Mouse (Mus musculus): ENCODE results near the gene Prkag1. TPM values are rescaled to one million over a fixed set of nuclear protein-coding genes. Genes with fewer than 3 reads are reported as not detected.

The Prkag1 gene
- polyA plus RNA-seq, 1 experiment from 2014 or later: 56.2 TPM

DNA sequence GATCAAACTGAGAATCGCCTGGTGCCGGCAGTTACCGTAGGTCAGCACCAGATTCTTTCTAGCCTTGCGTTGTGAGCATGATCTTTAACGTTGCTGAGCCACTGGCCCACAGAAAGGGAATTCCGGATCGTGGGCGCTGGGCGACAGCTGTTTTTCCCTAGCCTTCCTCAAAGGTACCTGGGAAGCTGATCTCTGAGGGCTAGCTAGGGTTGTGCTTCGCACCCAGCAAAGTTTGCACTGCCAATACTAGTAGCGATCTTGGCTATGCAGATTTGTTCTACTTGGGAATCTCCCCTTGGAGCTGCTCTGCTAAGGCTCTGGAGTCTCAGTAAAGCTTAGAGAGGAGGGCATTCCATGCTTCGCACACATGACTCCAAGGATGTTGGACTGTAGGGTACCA is 40.1 kb downstream of the Prkag1 start:
- Histone ChIP-seq H3K4me3 (ENCODE audit: low read depth, low read length) (peak overlapping the region; percentile 30), H3K9ac (ENCODE audit: low read length) (no peak overlapping the region; the same call in 1 of the 2 replicates), H3K9me3 (ENCODE audit: control insufficient read depth, low read length) (no peaks in the 10 kb centered on the region), H3K4me1 (replicated peaks; ENCODE audit: control insufficient read depth, insufficient read depth) (no peaks in the 10 kb centered on the region), H3K4me2 (replicated peaks; ENCODE audit: low read depth) (peak overlapping the region; percentile 45), H3K36me3 (ENCODE audit: control insufficient read depth, insufficient read depth, low read length) (no peaks in the 10 kb centered on the region), H3K27me3 (ENCODE audit: control insufficient read depth, insufficient read depth, low read length) (peaks cover 35% of the 10 kb centered on the region), H3K27ac (replicated peaks) (no peak overlapping the region)
- ATAC-seq (ENCODE audit: low FRiP score, low TSS enrichment) (no peak), DNase-seq (ENCODE audit: low spot score) (no peak)
- 2% methylated on average over 12 of the region's 12 CpGs for WGBS
- TF ChIP-seq EP300 (optimal IDR thresholded peaks at IDR 0.05) (no peak), CTCF (IDR thresholded peaks at IDR 0.05; ENCODE audit: low read depth) (no peak)

DNA sequence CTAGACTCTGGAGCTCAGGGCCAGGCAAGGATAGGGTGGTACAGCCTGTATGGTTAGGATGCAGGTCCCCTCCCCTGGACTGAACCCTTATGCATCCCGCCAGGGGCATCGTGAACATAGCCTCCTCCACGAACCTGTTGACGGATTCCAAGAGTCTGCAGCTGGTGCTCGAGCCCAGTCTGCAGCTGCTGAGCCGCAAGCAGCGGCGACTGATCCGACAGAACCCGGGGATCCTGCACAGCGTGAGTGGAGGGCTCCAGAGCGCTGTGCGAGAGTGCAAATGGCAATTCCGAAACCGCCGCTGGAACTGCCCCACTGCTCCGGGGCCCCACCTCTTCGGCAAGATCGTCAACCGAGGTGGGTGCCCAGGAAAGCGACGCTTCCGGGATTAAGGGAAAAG is 40.6 kb downstream of the Prkag1 start:
- WGBS: under 1% methylated on average over 23 of the region's 23 CpGs
- peak overlapping the region; percentile 30 for H3K4me3 ChIP-seq (ENCODE audit: low read depth, low read length)
- H3K9me3 ChIP-seq (ENCODE audit: control insufficient read depth, low read length): no peaks in the 10 kb centered on the region
- H3K36me3 ChIP-seq (ENCODE audit: control insufficient read depth, insufficient read depth, low read length): no peaks in the 10 kb centered on the region
- H3K9ac ChIP-seq (ENCODE audit: low read length): no peak overlapping the region; the same call in 1 of the 2 replicates
- no peak for TF ChIP-seq EP300 (optimal IDR thresholded peaks at IDR 0.05)
- no peak for TF ChIP-seq CTCF (IDR thresholded peaks at IDR 0.05; ENCODE audit: low read depth)
- H3K4me2 ChIP-seq (replicated peaks; ENCODE audit: low read depth): peak overlapping the region; percentile 45
- no peaks in the 10 kb centered on the region for H3K4me1 ChIP-seq (replicated peaks; ENCODE audit: control insufficient read depth, insufficient read depth)
- H3K27me3 ChIP-seq (ENCODE audit: control insufficient read depth, insufficient read depth, low read length): peaks cover 32% of the 10 kb centered on the region
- no peak overlapping the region for H3K27ac ChIP-seq (replicated peaks)
- ATAC-seq (ENCODE audit: low FRiP score, low TSS enrichment) (no peak), DNase-seq (ENCODE audit: low spot score) (no peak)

DNA sequence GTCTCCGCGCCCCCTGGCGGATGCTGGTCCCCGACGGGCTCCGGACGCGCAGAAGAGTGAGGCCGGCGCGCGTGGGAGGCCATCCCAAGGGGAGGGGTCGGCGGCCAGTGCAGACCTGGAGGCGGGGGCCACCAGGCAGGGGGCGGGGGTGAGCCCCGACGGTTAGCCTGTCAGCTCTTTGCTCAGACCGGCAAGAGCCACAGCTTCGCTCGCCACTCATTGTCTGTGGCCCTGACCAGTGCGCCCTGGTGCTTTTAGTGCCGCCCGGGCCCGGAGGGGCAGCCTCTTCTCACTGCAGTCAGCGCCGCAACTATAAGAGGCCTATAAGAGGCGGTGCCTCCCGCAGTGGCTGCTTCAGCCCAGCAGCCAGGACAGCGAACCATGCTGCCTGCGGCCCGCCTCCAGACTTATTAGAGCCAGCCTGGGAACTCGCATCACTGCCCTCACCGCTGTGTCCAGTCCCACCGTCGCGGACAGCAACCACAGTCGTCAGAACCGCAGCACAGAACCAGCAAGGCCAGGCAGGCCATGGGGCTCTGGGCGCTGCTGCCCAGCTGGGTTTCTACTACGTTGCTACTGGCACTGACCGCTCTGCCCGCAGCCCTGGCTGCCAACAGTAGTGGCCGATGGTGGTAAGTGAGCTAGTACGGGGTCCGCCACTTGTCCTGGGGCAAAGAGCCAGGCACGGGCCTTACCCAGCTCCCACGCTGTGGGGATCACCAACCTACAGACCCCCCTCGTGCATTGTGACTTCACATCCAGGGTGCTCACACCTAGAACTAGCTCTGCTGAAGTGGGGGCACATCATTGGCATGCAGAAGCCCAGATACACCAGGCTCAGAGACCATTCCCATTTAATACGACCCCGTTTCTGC is 41.4 kb downstream of the Prkag1 start, which contains the start of gene Wnt1:
Wnt1 (plus strand) TSS at position 197 of the 875 bp plus-strand sequence.
- peak; percentile 68 for DNase-seq (ENCODE audit: low spot score)
- Histone ChIP-seq H3K4me2 (replicated peaks; ENCODE audit: low read depth) (peak within 1 kb of the TSS; percentile 45), H3K27me3 (ENCODE audit: control insufficient read depth, insufficient read depth, low read length) (peaks cover 32% of the 10 kb centered on the region), H3K9me3 (ENCODE audit: control insufficient read depth, low read length) (no peaks in the 10 kb centered on the region), H3K27ac (replicated peaks) (no peak within 1 kb of the TSS), H3K4me1 (replicated peaks; ENCODE audit: control insufficient read depth, insufficient read depth) (no peaks in the 10 kb centered on the region), H3K36me3 (ENCODE audit: control insufficient read depth, insufficient read depth, low read length) (no peaks in the 10 kb centered on the region), H3K4me3 (ENCODE audit: low read depth, low read length) (peak within 1 kb of the TSS; percentile 30), H3K9ac (ENCODE audit: low read length) (no peak within 1 kb of the TSS; the same call in 1 of the 2 replicates)
- peak; percentile 16; the same call in 1 of the 2 replicates for ATAC-seq (ENCODE audit: low FRiP score, low TSS enrichment)
- WGBS: 4% methylated on average over 47 of the region's 51 CpGs
- peak; percentile 76 for TF ChIP-seq CTCF (IDR thresholded peaks at IDR 0.05; ENCODE audit: low read depth)
- TF ChIP-seq EP300 (optimal IDR thresholded peaks at IDR 0.05): no peak

DNA sequence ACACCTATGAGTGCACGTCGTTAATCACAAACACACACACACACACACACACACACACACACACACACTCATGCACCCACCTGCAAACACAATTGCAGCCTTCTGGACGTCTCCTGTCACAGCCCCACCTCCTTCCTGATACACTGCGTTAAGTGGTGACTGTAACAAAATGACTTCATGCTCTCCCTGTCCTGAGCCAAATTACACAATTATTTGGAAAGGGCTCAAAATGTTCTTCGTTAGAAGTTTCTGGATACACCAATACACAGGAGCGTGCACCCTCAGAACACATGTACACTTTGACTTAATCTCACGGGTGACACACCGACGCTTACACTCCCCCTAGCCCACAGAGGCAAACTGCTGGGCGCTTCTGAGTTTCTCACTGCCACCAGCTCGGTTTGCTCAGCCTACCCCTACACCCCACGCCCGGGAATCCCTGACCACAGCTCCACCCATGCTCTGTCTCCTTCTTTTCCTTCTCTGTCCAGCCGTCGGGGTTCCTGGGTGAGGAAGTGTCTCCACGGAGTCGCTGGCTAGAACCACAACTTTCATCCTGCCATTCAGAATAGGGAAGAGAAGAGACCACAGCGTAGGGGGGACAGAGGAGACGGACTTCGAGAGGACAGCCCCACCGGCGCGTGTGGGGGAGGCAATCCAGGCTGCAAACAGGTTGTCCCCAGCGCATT is 42.2 kb downstream of the Prkag1 start:
- Histone ChIP-seq H3K4me1 (replicated peaks; ENCODE audit: control insufficient read depth, insufficient read depth) (no peaks in the 10 kb centered on the region), H3K9me3 (ENCODE audit: control insufficient read depth, low read length) (no peaks in the 10 kb centered on the region), H3K4me3 (ENCODE audit: low read depth, low read length) (peak overlapping the region; percentile 19; the same call in 1 of the 2 replicates), H3K9ac (ENCODE audit: low read length) (no peak overlapping the region), H3K4me2 (replicated peaks; ENCODE audit: low read depth) (peak overlapping the region; percentile 11; the same call in 1 of the 2 replicates), H3K36me3 (ENCODE audit: control insufficient read depth, insufficient read depth, low read length) (no peaks in the 10 kb centered on the region), H3K27ac (replicated peaks) (no peak overlapping the region), H3K27me3 (ENCODE audit: control insufficient read depth, insufficient read depth, low read length) (peaks cover 32% of the 10 kb centered on the region)
- ATAC-seq (ENCODE audit: low FRiP score, low TSS enrichment): no peak
- no peak for TF ChIP-seq EP300 (optimal IDR thresholded peaks at IDR 0.05)
- no peak for TF ChIP-seq CTCF (IDR thresholded peaks at IDR 0.05; ENCODE audit: low read depth)
- 13% methylated on average over 24 of the region's 24 CpGs for WGBS
- DNase-seq (ENCODE audit: low spot score): peak; percentile 14

DNA sequence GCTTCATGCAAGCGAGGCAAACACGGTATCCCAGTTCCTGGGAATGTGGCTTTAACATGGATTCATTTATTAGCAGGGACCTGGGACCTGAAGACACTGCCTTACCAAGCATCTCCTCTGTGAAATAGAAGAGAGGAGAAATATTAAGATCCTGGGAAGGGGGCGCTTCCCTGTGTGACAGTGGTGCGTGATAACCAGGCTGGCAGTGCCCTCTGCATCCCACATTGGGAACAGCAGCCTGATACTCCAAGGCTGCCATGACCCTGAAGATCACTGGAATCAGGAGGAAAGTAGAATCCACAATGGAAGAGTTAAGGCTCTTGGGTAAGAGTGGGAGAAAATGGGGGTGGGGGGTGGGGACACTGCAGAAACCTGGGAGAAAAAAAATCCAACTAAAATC is 43.4 kb downstream of the Prkag1 start:
- DNase-seq (ENCODE audit: low spot score): peak; percentile 35

More for the DNA sequence above, 43.4 kb downstream of the Prkag1 start:
- Histone ChIP-seq H3K4me3 (ENCODE audit: low read depth, low read length) (no peak overlapping the region), H3K27me3 (ENCODE audit: control insufficient read depth, insufficient read depth, low read length) (peaks cover 27% of the 10 kb centered on the region), H3K4me2 (replicated peaks; ENCODE audit: low read depth) (no peak overlapping the region), H3K9ac (ENCODE audit: low read length) (no peak overlapping the region), H3K4me1 (replicated peaks; ENCODE audit: control insufficient read depth, insufficient read depth) (no peaks in the 10 kb centered on the region), H3K27ac (replicated peaks) (no peak overlapping the region), H3K9me3 (ENCODE audit: control insufficient read depth, low read length) (no peaks in the 10 kb centered on the region), H3K36me3 (ENCODE audit: control insufficient read depth, insufficient read depth, low read length) (no peaks in the 10 kb centered on the region)
- TF ChIP-seq EP300 (optimal IDR thresholded peaks at IDR 0.05): no peak
- peak; percentile 73 for TF ChIP-seq CTCF (IDR thresholded peaks at IDR 0.05; ENCODE audit: low read depth)
- 36% methylated on average over 4 of the region's 4 CpGs for WGBS
- no peak for ATAC-seq (ENCODE audit: low FRiP score, low TSS enrichment)

Measured in stomach, postnatal 0 days (tissue).